Mouse (Mus musculus) erythroid progenitor cell, adult 5-6 weeks (primary cell): Measurements from ENCODE around the gene Abcc4. TPM values are rescaled to one million over a fixed set of nuclear protein-coding genes. Genes with fewer than 3 reads are reported as not detected.
"Not testable (repeated sequence)": the region's sequence is repeated elsewhere in the genome, so short reads cannot be mapped to it uniquely, and the experiment has no call there.

Experiments
- ATAC-seq: replicated peaks from 2 replicates; pipeline ENCODE4 v1.8.0; 2016; ENCODE audit warnings: moderate number of reproducible peaks, mild to moderate bottlenecking, moderate TSS enrichment, inconsistent platforms; ENCODE audit not compliant: poor library complexity, low FRiP score, severe bottlenecking
- total RNA-seq, 2 experiments: library from RNA; stranded (forward) in 1 of 2; stranded (reverse) in 1 of 2; fragments of 150-400 nt in 1 of 2; fragments of 186-747, 209-891 nt in 1 of 2; gene quantifications; 2 replicates each; pipeline versions ENCODE4 v1.2.3 to v1.2.4; 2015 to 2017; ENCODE audit warnings: low replicate concordance in 2 of 2

Gene Abcc4
- total RNA-seq, 2 experiments from 2014 or later: 16.3 to 17.5 TPM

DNA sequence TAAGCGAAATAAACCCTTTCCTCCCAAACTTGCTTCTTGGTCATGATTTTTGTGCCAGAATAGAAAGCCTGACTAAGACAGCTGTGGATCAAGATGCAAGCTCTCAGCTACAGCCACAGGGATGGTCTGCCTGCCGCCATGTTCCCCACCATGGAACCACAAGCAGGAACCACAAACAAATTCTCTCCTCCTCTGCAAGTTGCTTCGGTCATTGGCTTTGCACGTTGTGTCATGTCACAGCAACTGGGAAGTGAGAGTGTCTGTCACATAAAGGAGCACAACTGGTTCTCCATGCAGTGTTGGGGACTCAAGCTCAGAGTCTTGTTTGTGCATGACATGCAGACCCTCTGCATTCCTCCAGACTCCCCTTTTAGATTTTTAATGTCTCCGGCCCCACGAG is 20.4 kb downstream of the Abcc4 start:
- no peak for ATAC-seq

DNA sequence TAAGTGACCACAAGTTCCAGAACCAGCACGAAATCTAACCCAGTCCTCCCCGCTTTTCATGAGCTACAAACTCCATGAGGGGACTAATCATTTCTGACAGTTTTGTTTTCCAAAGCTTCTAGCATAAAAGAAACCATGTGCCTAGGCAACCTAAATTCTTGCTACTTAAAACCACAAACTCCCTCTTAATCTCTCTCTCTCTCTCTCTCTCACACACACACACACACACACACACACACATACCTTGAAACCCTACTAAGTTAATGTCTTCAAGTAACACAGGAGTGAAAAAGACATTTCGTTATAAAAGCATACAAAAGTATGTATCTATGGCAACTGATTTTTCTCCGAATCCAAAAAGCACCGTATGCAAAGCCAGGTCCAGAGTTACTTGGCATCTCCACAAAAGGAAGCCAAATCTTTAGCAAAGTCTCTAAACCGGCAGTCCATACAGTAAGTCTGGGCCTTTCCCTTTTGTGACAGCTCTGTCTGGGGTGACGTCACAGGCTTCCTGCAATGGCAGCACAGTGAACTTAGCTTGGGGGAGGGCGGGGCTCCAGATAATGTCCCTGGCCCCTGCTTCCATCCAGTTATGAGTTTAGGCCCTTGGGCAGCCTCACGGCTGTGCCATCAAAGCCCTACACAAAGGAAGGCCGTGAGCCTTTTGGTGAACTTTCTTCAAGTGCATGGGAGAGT is 23.5 kb downstream of the Abcc4 start:
- ATAC-seq: 0 out of 2 replicates have a peak, but pooled peaks have one; percentile 32

GRCm38 (mm10) chr14:118681087-118681486 is 24.9 kb downstream of the Abcc4 start:
- ATAC-seq: no peak

DNA sequence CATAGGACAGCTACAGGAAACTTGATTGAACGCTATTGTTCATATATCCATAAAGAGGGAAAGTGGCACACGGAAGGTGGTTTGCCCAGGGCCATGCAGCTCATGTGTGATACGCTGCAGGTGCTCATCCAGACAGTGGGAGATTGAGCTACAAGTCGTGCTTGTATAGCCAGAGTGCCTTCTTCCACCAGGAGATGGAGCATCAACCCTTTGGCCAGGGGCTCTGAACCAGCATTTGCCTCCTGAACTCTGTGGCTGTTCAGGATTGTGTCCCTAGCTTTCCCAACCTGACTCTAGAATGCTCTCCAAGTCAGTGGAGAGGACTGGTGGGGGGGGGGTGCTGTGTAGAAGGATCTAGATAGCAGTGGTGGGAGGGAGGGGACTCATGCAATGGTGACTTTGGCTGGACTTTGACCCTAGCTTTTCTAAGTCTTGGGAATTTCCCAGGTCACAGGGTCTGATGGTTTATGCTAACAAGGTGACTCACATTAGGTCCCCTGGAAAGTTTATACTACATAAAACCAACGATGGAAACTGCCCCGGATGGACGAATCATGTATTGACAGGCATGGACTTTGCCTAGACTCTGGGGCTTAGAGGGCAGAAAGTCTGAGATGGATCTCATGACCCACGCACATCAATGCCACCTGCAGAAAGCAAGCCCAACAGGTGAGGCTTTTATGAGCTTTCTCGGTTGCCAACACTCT is 27.6 kb downstream of the Abcc4 start:
- ATAC-seq: no peak

GRCm38 (mm10) chr14:118676308-118676994 is 29.6 kb downstream of the Abcc4 start:
- ATAC-seq: no peak

DNA sequence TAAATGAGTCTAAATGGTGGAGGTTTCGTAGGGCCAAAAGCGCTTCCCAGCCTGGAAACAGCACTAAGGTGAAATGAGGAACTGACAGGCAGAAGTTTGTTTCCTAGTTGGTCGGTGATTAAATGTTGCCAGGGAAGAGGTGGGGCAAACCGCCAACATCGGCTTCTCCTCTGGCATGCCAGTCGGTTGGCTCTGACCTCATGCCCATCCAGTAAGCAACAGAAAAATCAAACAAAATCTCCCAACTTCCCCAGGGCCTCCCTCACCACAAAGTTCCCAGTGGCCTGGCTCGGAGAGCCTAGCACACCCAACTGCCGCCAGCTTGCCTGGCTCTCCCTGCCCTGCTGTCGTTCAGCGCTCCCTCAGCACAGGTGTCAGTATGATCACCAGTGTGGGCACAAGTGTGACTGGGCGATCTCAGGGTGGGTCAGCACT is 31.3 kb downstream of the Abcc4 start:
- ATAC-seq: no peak; the same call in 1 of the 2 replicates

- no peak for ATAC-seq
These were observed 31.8 kb downstream of the Abcc4 start for GRCm38 (mm10) chr14:118674224-118674623.

DNA sequence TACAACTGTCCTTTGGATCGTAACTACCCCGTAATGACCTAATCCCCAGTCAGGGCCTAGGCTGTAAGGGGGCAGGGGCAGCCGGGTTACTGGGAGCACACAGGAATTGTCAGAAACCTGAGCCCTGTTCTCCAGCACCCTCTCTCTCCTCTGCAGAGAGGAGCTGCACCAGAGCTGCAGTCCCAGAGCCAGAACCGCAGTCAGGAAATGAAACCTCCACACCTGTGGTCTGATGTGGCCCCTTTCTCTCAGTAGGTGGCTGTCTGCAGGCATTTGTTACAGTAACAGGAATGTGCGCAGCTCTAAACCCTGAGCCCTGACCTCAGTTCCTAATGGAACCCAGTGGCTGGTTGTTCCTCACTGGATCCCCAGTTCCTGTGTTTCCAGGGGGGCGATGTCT is 32.5 kb downstream of the Abcc4 start:
- no peak for ATAC-seq

- not testable (repeated sequence) for ATAC-seq
These were observed 33.1 kb downstream of the Abcc4 start for GRCm38 (mm10) chr14:118672931-118673330.

GRCm38 (mm10) chr14:118667499-118667898 is 38.5 kb downstream of the Abcc4 start:
- ATAC-seq: no peak

DNA sequence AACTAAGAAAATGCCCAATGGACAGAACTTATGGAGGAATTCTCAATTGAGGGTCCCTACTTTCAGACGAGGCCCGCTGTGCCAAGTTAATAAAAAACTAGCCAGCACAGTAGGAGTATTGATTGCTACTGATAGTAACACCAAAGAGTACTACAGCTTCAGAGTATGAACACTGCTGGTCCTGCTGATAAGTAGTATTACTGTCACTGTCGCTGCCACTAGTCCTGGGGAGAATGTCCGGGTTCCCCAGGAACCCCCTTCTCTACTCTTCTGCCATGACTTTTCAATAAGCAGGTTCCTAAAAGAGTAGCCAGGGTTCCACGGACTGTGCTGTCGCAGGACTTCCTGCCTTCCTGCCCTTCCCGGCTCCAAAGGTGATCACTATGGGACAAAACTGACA is 41.4 kb downstream of the Abcc4 start:
- no peak for ATAC-seq

DNA sequence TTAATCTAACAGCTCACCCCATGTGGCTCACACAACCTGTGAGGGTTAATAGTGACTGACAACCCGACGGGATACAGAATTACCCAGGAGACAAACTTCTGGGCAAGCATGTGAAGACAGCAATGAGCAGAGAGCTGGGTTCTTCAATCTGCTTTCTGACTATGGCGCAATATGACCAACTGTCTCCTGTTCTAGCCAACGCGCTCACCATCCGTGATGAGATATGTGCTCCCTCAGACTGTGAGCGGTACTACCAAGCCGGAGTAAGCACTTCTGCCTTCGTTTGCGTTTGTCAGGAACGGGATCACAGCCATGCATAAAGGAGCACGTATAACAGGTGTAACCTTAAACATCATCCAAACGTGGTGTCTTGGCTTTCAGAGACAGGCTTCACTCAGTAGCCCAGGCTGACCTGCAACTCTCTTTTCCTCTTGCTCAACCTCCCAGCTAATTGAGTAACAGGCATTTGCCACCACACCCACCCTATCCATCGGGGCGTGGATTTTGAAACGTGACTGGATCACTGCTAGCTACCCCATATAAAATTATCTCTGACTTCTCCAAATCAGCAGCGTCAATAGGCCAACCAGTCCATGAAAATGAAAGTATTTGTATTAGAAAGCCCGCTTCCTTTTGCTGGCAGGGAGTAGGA is 43.3 kb downstream of the Abcc4 start:
- ATAC-seq: no peak

DNA sequence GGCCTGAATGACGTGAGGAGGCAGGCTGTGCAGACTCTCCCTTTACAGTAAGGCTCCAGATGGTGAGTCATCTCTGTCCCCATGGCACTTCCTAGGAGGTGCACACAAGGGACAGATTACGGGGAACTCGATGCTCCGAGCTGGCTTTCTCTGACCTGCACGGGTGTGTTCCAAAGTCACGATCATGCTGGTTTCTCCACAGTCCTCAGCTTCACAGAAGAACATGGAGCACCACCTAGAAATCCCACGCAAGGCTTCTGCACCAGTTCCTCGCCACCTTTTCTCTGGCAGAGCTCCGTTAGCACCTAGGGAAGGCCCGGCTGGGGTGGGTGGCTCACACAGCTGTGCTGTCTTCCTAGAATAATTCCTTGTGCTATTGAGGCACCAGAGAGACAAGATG is 43.9 kb downstream of the Abcc4 start:
- ATAC-seq: no peak

DNA sequence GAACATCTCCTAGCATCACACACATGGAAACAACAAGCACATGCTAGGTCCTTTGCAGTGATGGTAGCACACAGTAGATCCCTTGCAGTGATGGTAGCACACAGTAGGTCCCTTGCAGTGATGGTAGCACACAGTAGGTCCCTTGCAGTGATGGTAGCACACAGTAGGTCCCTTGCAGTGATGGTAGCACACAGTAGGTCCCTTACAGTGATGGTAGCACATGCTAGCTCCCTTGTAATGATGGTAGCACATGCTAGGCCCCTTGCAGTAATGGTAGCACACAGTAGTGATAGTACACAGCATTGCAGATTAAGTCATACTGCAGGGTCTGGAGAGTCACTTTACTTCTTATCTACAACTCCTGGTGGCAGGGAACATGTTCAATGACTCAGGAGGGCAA is 46.8 kb downstream of the Abcc4 start:
- ATAC-seq: no peak

- no peak for ATAC-seq
These were observed 47.7 kb downstream of the Abcc4 start for GRCm38 (mm10) chr14:118658328-118658692.

DNA sequence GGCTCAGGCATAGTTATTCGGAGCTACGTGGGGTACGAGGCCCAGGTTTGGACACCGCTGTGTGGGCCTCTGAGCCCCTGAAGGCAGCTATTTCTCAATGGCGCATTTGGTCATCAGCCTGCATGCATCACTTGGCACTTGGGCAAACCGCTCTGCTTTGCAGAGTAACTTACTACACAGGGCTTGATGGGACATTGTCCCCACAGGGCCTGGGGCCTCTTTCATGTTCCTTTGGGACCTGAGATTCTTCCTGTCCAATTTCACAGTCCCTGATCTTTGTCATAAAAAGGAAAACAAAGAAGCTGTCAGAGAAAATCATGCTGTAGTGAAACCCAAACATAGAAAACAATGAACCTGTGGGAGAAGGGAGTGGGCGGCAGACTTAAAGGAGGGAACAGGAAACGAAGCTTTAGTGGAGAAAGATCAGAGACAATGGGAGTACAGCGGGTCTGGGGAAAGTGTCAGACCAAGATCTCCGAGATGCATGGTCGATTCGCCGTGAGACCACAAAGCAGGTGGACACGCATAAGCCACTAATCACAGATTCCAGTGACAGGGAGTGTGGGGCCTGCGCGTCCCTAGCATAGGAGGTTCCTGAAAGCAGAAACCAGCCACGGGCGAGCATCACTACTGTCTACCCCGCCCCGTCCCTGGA is 48.2 kb downstream of the Abcc4 start:
- no peak for ATAC-seq

DNA sequence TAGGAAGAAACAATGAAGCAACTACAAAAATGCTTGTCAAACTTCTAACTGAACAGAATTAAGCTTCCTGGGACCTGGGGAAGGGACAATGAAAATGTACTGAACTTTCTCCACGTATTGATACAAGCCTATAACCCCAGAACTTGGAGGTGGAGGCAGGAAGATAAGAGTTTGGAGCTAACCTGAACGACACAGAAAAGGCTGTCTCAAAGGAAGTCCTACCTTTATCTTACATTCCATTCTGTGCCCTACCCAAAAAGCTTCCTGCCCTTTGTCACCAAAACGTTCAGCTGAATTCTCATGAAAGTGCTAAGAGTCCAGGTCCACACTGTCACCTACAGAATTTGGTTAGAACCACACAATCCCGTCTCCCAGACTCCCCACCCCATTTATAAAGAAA is 48.8 kb downstream of the Abcc4 start:
- no peak for ATAC-seq

DNA sequence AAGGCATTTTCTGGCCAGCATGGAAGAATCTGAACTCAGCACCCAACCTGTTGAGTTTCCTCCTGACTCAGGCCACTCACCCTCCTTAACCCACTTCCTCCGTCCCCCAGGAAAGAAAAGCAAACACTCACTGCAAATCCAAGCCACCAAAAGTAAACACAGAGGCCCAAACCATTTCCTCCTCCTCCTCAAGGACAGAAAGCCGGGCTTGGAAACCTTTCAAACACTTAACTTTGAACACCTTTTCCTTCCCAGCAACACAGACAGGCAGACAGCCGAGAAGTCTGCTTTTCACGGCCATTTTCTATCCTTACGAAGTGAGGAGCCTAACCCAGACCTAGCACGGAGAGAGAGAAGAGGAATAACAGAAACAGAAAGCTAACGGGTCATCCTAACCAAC is 50.0 kb downstream of the Abcc4 start:
- ATAC-seq: no peak

- ATAC-seq: no peak
These were observed 51.1 kb downstream of the Abcc4 start for GRCm38 (mm10) chr14:118654903-118655302.
